Mouse (Mus musculus) stomach, postnatal 0 days (tissue): ENCODE measurements around the gene Trpm4. TPM values are rescaled to one million over a fixed set of nuclear protein-coding genes. Genes with fewer than 3 reads are reported as not detected.

ENCODE experiments used
- ATAC-seq: fragments of 200-750 bp; cut with Nextera tagmentation; 2 replicates; pipeline ENCODE4 v1.8.0; 2017; ENCODE audit not compliant: low FRiP score, low TSS enrichment
- DNase-seq: peaks from one replicate; pipeline ENCODE4 v3.0.0-alpha.2; 2016; ENCODE audit warnings: low spot score
- H3K27ac ChIP-seq: fragments of 300-500 bp; sonication (generic); replicated peaks from 2 replicates; pipeline ENCODE4 v1.5.1; 2014; ENCODE audit warnings: mild to moderate bottlenecking, control low read depth
- H3K27me3 ChIP-seq: fragments of 300-500 bp; sonication (generic); 2 replicates; pipeline ENCODE4 v1.6.1; 2014; ENCODE audit warnings: low read length; ENCODE audit not compliant: control insufficient read depth, insufficient read depth
- H3K36me3 ChIP-seq: fragments of 300-500 bp; sonication (generic); 2 replicates; pipeline ENCODE4 v1.6.1; 2014; ENCODE audit warnings: low read length, mixed read lengths; ENCODE audit not compliant: control insufficient read depth, insufficient read depth
- H3K4me1 ChIP-seq: fragments of 300-500 bp; sonication (generic); replicated peaks from 2 replicates; pipeline ENCODE4 v1.6.1; 2014; ENCODE audit warnings: antibody characterized with exemption; ENCODE audit not compliant: control insufficient read depth, insufficient read depth
- H3K4me2 ChIP-seq: fragments of 300-500 bp; sonication (generic); replicated peaks from 2 replicates; pipeline ENCODE4 v1.6.1; 2014; ENCODE audit warnings: low read depth, mild to moderate bottlenecking, control low read depth, moderate library complexity
- H3K4me3 ChIP-seq: fragments of 300-500 bp; sonication (generic); 2 replicates; pipeline ENCODE4 v1.5.1; 2014; ENCODE audit warnings: low read depth, low read length, control low read depth
- H3K9ac ChIP-seq: fragments of 300-500 bp; sonication (generic); 2 replicates; pipeline ENCODE4 v1.6.1; 2014; ENCODE audit warnings: mild to moderate bottlenecking, low read length, control low read depth, mixed read lengths
- H3K9me3 ChIP-seq: fragments of 300-500 bp; sonication (generic); 2 replicates; pipeline ENCODE4 v1.6.1; 2016; ENCODE audit warnings: low read length; ENCODE audit not compliant: control insufficient read depth
- CTCF ChIP-seq: IDR thresholded peaks from 2 replicates; pipeline ENCODE4 v1.5.1; 2016; ENCODE audit warnings: antibody characterized with exemption, low read depth, mild to moderate bottlenecking, moderate library complexity
- EP300 ChIP-seq: optimal IDR thresholded peaks from 2 replicates; pipeline ENCODE3; 2016; ENCODE audit warnings: antibody characterized with exemption
- WGBS: fragments of 180-500 bp; shearing (Covaris S2); extraction: QIAGEN DNeasy Blood & Tissue Kit; methylation state at CpG from one replicate; pipeline ENCODE4 v1.1.7; 2014; 5-methylcytosine and 5-hydroxymethylcytosine counted together
- polyA plus RNA-seq: library from polyadenylated mRNA; unstranded; fragments of >200 nt; fragmentation: Nextera tagmentation; extraction: Ambion mirVana; gene quantifications from 2 replicates; pipeline ENCODE4 v1.2.1, GENCODE M21; 2015

Trpm4 gene
- polyA plus RNA-seq, 1 experiment from 2014 or later = 23.7 TPM

DNA sequence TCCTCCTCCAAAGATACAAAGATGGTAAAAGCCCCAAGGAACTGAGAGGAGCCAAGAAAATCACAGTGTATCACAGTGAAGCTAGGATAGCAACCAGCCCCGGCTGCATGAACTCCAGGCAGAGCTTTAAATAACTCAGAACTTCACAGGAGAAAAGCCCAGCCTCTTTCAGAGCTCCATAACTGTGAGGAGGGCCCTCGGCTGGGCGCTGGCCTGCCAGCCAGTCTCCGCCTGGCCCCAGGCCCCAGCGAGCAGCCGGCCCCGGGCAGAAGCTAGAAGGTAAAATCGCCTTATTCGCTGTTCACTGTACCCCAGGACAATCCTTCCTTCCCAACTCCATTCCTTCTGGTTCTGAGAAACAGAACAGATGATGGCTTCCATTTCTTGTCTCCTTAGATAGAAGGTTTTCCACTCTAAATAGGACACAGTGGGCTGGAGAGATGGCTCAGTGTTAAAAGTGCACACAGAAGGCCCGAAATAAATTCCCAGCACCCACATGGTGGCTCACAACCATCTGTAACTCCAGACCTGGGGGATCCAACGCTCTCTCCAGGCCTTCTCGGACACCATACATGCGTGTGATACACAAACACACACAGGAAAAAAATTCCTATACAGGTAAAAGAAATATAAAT lies 4.6 kb downstream of the Trpm4 start:
- no peaks in the 10 kb centered on the region for H3K9me3 ChIP-seq
- no peak overlapping the region for H3K4me3 ChIP-seq
- peaks cover 3% of the 10 kb centered on the region; the same call in 1 of the 2 replicates for H3K4me1 ChIP-seq
- WGBS = 74% methylated on average over 13 of the region's 13 CpGs
- no peak for ATAC-seq
- H3K27me3 ChIP-seq = no peaks in the 10 kb centered on the region
- no peak for TF ChIP-seq EP300
- no peak for TF ChIP-seq CTCF
- no peak for DNase-seq
- H3K9ac ChIP-seq = no peak overlapping the region
- H3K4me2 ChIP-seq = no peak overlapping the region
- H3K36me3 ChIP-seq = peaks cover 5% of the 10 kb centered on the region
- H3K27ac ChIP-seq = 0 out of 2 replicates have a peak overlapping the region, but pooled peaks have one; percentile 30

DNA sequence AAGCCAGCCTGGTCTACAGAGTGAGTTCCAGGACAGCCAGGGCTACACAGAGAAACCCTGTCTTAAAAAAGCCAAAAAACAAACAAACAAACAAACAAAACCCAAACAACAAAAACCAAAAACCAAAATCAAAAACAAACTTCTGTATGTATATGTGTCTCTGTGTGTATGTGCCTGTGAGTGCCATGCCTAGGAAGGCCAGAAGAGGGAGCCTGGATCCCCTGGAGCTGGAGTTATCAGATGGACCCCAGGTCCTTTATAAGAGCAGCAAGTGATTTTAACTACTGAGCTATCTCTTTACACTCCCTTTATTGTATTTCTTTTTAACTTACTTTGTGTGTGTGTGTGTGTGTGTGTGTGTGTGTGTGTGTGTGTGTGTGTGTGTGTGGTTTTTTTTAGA lies 7.8 kb downstream of the Trpm4 start:
- no peak overlapping the region for H3K4me2 ChIP-seq

DNA sequence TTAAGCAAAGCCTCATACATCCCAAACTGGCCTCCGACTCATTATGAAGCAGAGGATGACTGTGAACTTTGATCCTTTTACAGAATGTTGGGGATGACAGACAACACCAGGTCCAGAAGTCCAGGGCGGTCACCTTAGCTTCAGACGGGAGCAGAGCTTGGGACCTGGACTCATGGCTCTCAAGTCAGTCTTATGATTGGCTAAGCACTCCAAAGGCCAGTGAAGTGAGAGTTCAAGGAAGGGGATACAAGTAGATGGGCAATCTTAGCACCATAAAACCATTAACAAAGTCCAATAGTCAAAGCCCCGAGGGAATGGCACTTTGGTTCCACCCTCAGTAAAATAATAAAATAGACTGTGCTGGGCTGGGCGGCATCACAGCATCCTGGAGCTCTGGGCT lies 10.5 kb downstream of the Trpm4 start:
- H3K4me1 ChIP-seq = no peaks in the 10 kb centered on the region
- H3K9me3 ChIP-seq = no peaks in the 10 kb centered on the region
- ATAC-seq = no peak
- H3K36me3 ChIP-seq = peaks cover 8% of the 10 kb centered on the region
- no peak overlapping the region for H3K4me2 ChIP-seq
- no peak overlapping the region for H3K9ac ChIP-seq
- no peak for TF ChIP-seq EP300
- no peak for TF ChIP-seq CTCF
- DNase-seq = no peak
- H3K27ac ChIP-seq = no peak overlapping the region
- H3K27me3 ChIP-seq = no peaks in the 10 kb centered on the region
- 91% methylated on average over 5 of the region's 5 CpGs for WGBS
- no peak overlapping the region for H3K4me3 ChIP-seq

More for the DNA sequence above, 7.8 kb downstream of the Trpm4 start:
- Histone ChIP-seq H3K9ac (no peak overlapping the region), H3K4me1 (no peaks in the 10 kb centered on the region), H3K27ac (no peak overlapping the region), H3K9me3 (no peaks in the 10 kb centered on the region), H3K36me3 (peaks cover 5% of the 10 kb centered on the region), H3K27me3 (no peaks in the 10 kb centered on the region), H3K4me3 (no peak overlapping the region)
- TF ChIP-seq CTCF = peak; percentile 47
- no peak for TF ChIP-seq EP300
- no peak for DNase-seq
- ATAC-seq = no peak

DNA sequence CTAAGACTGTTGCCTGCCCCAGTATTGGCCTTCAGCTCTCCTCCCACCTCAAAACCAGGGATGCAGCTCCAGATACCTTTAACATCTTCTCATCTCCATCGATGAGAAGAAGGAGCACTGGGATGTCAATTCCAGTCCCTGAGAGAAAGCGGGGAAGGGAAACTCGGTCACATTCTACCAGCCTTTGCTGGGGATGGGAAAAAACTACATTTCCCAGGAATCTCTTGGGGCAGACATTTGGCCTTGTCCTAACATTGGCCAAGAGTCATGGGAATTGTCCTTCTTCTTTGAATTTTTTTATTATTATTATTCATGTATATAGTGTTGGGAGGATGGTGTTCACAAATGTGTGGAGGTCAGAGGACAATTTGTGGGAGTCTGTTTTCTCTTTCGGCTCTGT lies 11.3 kb downstream of the Trpm4 start:
- Histone ChIP-seq H3K36me3 (peaks cover 8% of the 10 kb centered on the region), H3K27ac (no peak overlapping the region), H3K9ac (no peak overlapping the region), H3K4me3 (no peak overlapping the region), H3K9me3 (no peaks in the 10 kb centered on the region), H3K4me1 (no peaks in the 10 kb centered on the region), H3K27me3 (no peaks in the 10 kb centered on the region), H3K4me2 (no peak overlapping the region)
- no peak for ATAC-seq
- TF ChIP-seq EP300 (no peak), CTCF (no peak)
- 90% methylated on average over 4 of the region's 4 CpGs for WGBS
- DNase-seq = no peak

DNA sequence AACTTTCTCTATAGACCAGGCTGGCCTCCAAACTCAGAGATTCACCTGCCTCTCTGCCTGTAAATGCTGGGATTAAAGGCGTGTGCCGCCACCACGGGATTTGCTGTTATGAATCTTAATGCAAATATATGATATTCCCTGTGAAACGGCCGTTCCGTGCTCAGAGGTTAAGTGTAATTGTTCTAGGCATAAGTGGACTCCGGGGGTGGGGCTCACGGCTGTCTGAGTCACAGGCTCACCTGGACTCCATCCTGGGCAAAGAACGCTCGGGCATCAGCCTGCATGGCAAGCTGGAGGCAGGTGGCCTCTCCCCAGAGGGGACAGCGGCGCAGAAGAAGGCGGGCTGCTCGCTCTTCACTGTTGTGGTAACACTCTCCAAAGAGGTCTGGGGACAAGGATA lies 17.0 kb downstream of the Trpm4 start:
- no peaks in the 10 kb centered on the region for H3K4me1 ChIP-seq
- ATAC-seq (peak; percentile 74), DNase-seq (peak; percentile 84)
- no peak for TF ChIP-seq CTCF
- TF ChIP-seq EP300 = no peak
- 0 out of 2 replicates have a peak overlapping the region, but pooled peaks have one; percentile 24 for H3K27ac ChIP-seq
- no peaks in the 10 kb centered on the region for H3K9me3 ChIP-seq
- no peak overlapping the region for H3K4me2 ChIP-seq
- H3K9ac ChIP-seq = no peak overlapping the region
- H3K4me3 ChIP-seq = no peak overlapping the region
- H3K36me3 ChIP-seq = peaks cover 6% of the 10 kb centered on the region; the same call in 1 of the 2 replicates
- H3K27me3 ChIP-seq = no peaks in the 10 kb centered on the region
- WGBS = 81% methylated on average over 14 of the region's 14 CpGs

DNA sequence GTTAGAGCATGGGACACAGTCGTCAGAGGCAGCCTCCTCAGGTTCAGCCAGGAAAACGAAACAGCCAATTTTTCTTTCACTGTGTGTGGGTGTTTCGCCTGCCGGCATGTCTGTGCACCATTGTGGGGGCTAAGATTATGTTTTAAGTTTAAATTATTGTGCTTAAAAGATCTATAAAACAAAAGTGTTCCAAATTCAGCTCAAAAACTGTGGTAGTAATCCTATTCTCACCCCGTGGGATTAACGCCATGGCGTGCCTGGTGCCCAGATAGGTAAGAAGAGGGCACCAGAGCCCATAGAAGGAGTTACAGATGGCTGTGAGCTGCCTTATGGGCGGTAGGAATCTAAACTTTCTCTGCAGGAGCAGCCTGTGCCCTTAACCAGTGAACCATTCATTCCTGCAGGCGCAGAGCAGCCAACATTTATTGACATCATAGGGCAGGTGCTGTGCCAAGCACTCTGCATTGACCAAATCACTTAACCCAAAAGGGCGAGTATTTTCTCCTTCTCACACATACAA lies 18.3 kb downstream of the Trpm4 start:
- Histone ChIP-seq H3K4me2 (no peak overlapping the region), H3K27ac (no peak overlapping the region), H3K9me3 (no peaks in the 10 kb centered on the region), H3K4me3 (no peak overlapping the region), H3K9ac (no peak overlapping the region), H3K36me3 (peaks cover 11% of the 10 kb centered on the region; the same call in 1 of the 2 replicates), H3K27me3 (no peaks in the 10 kb centered on the region), H3K4me1 (no peaks in the 10 kb centered on the region)
- TF ChIP-seq CTCF (no peak), EP300 (no peak)
- ATAC-seq (no peak), DNase-seq (no peak)
- 82% methylated on average over 10 of the region's 10 CpGs for WGBS
